Mouse (Mus musculus) heart, adult 2 months (tissue): ENCODE data around the gene H2-DMa.

ENCODE experiments used
- CTCF ChIP-seq: fragments of 200-600 bp; IDR thresholded peaks from 2 replicates; pipeline ENCODE4 v1.8.1; 2022; ENCODE audit warnings: antibody characterized with exemption, mild to moderate bottlenecking, moderate library complexity
- EP300 ChIP-seq: fragments of 200-500 bp; IDR thresholded peaks from 2 replicates; pipeline ENCODE4 v1.6.1; 2011; ENCODE audit warnings: low read depth, low read length, control low read depth; ENCODE audit not compliant: insufficient read depth
- POLR2A ChIP-seq: fragments of 200-500 bp; IDR thresholded peaks from 2 replicates; pipeline ENCODE4 v1.6.1; 2011; ENCODE audit warnings: mild to moderate bottlenecking, low read depth, low read length, control low read depth; ENCODE audit not compliant: insufficient read depth

GRCm38 (mm10) chr17:34102831-34103230 lies 16.5 kb upstream of the H2-DMa start:
- no peak for TF ChIP-seq CTCF
- TF ChIP-seq POLR2A = no peak
- TF ChIP-seq EP300 = no peak
